Mouse (Mus musculus): ENCODE results near the gene Sart1. TPM values are rescaled to one million over a fixed set of nuclear protein-coding genes. Genes with fewer than 3 reads are reported as not detected.
A peak's percentile ranks its signal among the peaks of the same experiment; 100 is the strongest.

Sart1 gene
- polyA plus RNA-seq, 1 experiment from 2014 or later, result 74.8 TPM

DNA sequence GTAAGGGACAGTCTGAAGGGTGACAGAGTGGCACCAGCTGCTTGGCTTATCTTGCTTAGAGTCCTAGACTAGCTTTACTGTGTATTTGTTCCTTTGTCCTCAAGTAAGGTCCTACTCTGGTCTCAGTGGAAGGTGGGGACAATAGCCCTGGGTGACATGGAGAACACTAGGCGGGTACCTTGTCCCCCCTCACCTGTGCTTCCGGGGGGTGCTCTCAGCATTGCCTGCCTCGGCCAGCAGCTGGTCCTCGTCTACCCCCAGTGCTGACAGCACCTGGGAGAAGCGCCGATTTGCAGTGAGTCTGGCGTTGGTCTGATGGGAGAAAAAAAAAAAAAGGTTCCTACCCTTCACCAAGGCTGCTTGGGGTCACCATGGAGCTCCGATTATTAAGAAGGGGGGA is 1.9 kb upstream of the Sart1 start:
- H3K27ac ChIP-seq, result peak overlapping the region; percentile 67
- H3K9ac ChIP-seq, result peak overlapping the region; percentile 3; the same call in 1 of the 2 replicates

DNA sequence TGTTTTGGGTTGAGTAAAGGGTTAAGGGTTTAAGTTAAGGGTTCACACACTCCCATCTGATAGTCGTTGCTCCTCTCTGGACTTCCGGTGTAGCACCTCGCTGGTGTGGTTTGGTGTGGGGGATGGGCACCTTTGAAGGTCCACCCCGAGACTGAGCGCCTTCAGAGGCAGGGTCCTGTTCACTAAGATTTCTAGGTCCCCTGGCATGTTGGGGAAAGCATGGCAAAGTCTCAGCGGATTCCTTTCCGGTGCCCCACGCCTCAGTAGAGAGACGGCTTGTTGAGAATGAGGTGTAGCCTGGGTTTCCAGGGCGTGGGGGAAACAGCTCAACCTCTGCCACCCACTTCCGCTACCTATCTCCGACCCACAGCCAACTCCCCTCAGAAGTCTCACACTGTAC is 1.1 kb upstream of the Sart1 start:
- peak overlapping the region; percentile 62 for H3K4me2 ChIP-seq
- 14% methylated on average over 12 of the region's 12 CpGs for WGBS
- H3K4me3 ChIP-seq (replicated peaks), result peak overlapping the region; percentile 79
- H3K36me3 ChIP-seq, result peaks cover 12% of the 10 kb centered on the region
- peak overlapping the region; percentile 3; the same call in 1 of the 2 replicates for H3K9ac ChIP-seq
- no peaks in the 10 kb centered on the region for H3K9me3 ChIP-seq
- no peaks in the 10 kb centered on the region for H3K27me3 ChIP-seq (replicated peaks)
- peak overlapping the region; percentile 89 for H3K27ac ChIP-seq
- peaks cover 26% of the 10 kb centered on the region for H3K4me1 ChIP-seq
- no peak for ATAC-seq (ENCODE audit: insufficient read depth, low FRiP score, low read depth)

More for the DNA sequence above, 1.9 kb upstream of the Sart1 start:
- Histone ChIP-seq H3K9me3 (no peaks in the 10 kb centered on the region), H3K36me3 (peaks cover 4% of the 10 kb centered on the region; the same call in 1 of the 2 replicates), H3K4me1 (peaks cover 26% of the 10 kb centered on the region), H3K4me2 (peak overlapping the region; percentile 62), H3K27me3 (replicated peaks) (no peaks in the 10 kb centered on the region), H3K4me3 (replicated peaks) (peak overlapping the region; percentile 79)
- WGBS, result 47% methylated on average over 8 of the region's 8 CpGs
- ATAC-seq (ENCODE audit: insufficient read depth, low FRiP score, low read depth), result no peak

DNA sequence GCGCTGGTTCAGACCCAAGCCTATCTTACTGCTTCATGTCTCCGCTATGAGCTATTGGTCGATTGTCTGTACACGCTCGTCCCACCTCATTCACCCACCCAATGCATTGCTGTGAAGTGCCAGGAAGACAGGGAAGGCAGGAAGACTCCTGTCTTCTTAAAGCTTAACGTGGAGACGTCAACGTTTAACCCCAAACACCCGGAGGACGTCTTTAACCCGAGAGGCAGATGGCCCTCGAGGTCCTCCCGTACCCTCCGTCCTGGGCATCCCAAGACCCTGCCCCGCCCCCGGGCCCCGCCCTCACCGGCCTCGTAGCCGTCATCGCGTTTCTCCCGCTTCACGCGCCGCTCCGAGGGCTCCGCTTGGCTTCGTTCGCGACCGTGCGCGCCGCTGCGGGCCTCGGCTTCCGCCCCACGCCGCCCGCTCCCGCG is 477 bp downstream of the Sart1 start:
- H3K4me1 ChIP-seq, result peaks cover 26% of the 10 kb centered on the region
- no peaks in the 10 kb centered on the region for H3K27me3 ChIP-seq (replicated peaks)
- H3K9me3 ChIP-seq, result no peaks in the 10 kb centered on the region
- under 1% methylated on average over 42 of the region's 43 CpGs for WGBS
- H3K36me3 ChIP-seq, result peaks cover 28% of the 10 kb centered on the region
- peak overlapping the region; percentile 66 for H3K9ac ChIP-seq
- H3K4me2 ChIP-seq, result peak overlapping the region; percentile 72
- H3K4me3 ChIP-seq (replicated peaks), result peak overlapping the region; percentile 79
- ATAC-seq (ENCODE audit: insufficient read depth, low FRiP score, low read depth), result peak; percentile 25; the same call in 1 of the 2 replicates
- H3K27ac ChIP-seq, result peak overlapping the region; percentile 70

DNA sequence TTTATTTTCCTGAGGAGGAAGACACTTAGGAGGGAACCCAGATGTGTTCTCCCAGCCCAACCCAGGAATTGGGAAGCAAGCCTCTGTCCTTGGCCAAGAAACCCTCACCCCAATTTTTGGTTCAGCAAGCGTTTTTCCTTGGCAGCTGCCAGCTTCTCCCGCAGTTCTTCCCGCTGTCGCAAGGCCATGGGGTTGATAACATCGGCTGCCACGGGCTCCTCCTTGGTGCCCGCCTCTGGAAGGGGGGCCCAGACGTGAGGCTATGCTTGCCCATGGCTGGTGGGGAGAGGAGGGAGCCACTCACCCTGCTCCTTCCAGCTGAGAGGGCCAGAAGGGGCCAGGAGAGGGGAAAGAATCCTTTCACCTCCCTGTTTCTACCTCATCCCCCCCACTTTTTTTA is 3.8 kb downstream of the Sart1 start:
- Histone ChIP-seq H3K9me3 (no peaks in the 10 kb centered on the region), H3K4me2 (no peak overlapping the region), H3K27me3 (replicated peaks) (no peaks in the 10 kb centered on the region), H3K27ac (no peak overlapping the region), H3K9ac (no peak overlapping the region), H3K4me1 (peaks cover 19% of the 10 kb centered on the region), H3K4me3 (replicated peaks) (no peak overlapping the region), H3K36me3 (peaks cover 61% of the 10 kb centered on the region)
- 93% methylated on average over 8 of the region's 8 CpGs for WGBS
- no peak for ATAC-seq (ENCODE audit: insufficient read depth, low FRiP score, low read depth)

DNA sequence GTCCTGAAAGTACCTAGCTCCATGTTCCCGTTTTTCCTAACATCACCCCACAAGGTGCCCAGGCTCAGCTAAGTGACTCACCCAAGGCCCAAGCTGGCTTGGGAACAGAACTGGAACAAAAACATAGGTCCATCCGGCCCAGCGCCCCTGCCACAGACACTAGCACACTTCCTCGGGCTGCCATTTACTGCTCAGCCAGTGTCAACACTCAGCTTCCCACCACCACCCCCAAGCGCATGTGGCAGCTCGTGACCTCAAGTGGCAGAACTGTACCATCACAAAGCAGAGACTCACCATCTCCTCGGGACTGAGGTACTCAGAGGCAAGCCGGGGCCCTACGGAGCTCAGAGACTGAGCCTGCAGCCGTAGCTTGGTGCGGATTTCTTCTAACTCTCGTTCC is 5.2 kb downstream of the Sart1 start:
- H3K36me3 ChIP-seq, result peaks cover 72% of the 10 kb centered on the region
- no peak overlapping the region for H3K4me3 ChIP-seq (replicated peaks)
- H3K9me3 ChIP-seq, result no peaks in the 10 kb centered on the region
- WGBS, result 93% methylated on average over 12 of the region's 12 CpGs
- no peak overlapping the region for H3K4me2 ChIP-seq
- H3K27me3 ChIP-seq (replicated peaks), result no peaks in the 10 kb centered on the region
- peaks cover 17% of the 10 kb centered on the region; the same call in 1 of the 2 replicates for H3K4me1 ChIP-seq
- H3K27ac ChIP-seq, result no peak overlapping the region
- no peak overlapping the region for H3K9ac ChIP-seq
- no peak for ATAC-seq (ENCODE audit: insufficient read depth, low FRiP score, low read depth)

DNA sequence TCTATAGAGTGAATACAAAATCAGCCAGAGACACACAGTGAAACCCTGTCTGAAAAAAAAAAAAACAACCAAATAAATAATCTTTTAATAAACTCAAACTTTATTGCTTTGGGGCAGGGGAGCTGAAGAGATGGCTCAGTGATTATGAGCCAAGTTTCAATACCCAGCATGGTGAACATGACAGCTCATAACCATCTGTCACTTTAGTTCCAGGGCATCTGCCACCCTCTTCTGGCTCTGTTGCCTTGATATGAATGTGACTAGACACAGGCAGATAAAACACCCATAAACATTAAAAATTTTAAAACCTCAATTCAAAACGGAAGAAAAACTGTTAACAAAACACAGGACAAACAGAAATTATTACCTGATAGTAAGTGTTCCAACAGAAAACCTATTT is 11.1 kb downstream of the Sart1 start:
- no peaks in the 10 kb centered on the region for H3K27me3 ChIP-seq (replicated peaks)
- peaks cover 48% of the 10 kb centered on the region for H3K36me3 ChIP-seq
- no peak overlapping the region for H3K9ac ChIP-seq
- 91% methylated on average over 1 of the region's 1 CpGs for WGBS
- H3K4me2 ChIP-seq, result no peak overlapping the region
- no peak for ATAC-seq (ENCODE audit: insufficient read depth, low FRiP score, low read depth)
- no peak overlapping the region for H3K27ac ChIP-seq
- H3K4me1 ChIP-seq, result no peaks in the 10 kb centered on the region
- no peak overlapping the region for H3K4me3 ChIP-seq (replicated peaks)
- no peaks in the 10 kb centered on the region for H3K9me3 ChIP-seq

DNA sequence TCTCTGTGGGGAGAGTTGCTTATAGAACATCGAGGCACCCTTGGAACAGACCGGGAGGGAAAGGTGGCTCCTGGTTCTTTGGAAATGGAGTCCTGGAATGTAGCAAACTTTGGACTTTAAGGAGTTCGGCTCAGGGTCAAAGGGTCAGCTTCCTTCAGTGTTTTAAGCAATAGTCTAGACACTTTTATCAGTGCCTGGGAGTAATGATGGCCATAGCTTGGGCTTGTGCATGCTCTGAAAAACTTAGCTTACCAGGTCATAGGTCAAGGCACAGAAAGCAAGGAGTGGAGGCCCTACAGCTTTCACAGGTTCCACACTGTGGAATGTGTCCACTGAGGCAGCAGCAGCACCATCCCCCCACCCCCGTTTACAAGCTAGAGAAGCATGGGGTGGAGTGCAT is 13.8 kb downstream of the Sart1 start:
- ATAC-seq (ENCODE audit: insufficient read depth, low FRiP score, low read depth), result no peak; the same call in 1 of the 2 replicates
- H3K27ac ChIP-seq, result no peak overlapping the region
- no peak overlapping the region for H3K9ac ChIP-seq

DNA sequence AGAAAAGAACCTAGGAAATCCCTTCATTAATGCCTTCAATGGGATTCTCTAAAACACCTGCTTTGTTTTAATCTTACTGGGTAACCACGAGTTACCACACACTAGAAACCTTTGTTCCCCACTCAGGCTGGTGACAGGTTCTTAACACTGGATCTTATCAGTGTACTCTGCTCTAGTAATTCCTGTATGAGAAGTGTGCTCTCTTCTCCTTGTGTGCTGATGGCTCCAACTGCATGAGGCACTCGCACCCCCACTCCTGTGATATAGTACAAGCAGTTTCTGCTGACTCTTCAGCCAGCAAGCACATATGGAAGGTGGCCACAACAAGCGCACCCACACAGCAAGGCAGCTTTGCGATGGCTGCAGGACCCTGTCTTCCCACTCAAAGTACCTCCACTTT is 14.3 kb downstream of the Sart1 start:
- H3K36me3 ChIP-seq, result peaks cover 34% of the 10 kb centered on the region
- no peak overlapping the region for H3K9ac ChIP-seq
- WGBS, result 77% methylated on average over 4 of the region's 4 CpGs
- H3K27ac ChIP-seq, result no peak overlapping the region
- H3K4me3 ChIP-seq (replicated peaks), result no peak overlapping the region
- H3K4me1 ChIP-seq, result no peaks in the 10 kb centered on the region
- no peak overlapping the region for H3K4me2 ChIP-seq
- H3K9me3 ChIP-seq, result no peaks in the 10 kb centered on the region
- H3K27me3 ChIP-seq (replicated peaks), result no peaks in the 10 kb centered on the region
- no peak for ATAC-seq (ENCODE audit: insufficient read depth, low FRiP score, low read depth)

More for the DNA sequence above, 13.8 kb downstream of the Sart1 start:
- 67% methylated on average over 4 of the region's 4 CpGs for WGBS
- Histone ChIP-seq H3K9me3 (no peaks in the 10 kb centered on the region), H3K4me1 (no peaks in the 10 kb centered on the region), H3K27me3 (replicated peaks) (no peaks in the 10 kb centered on the region), H3K4me2 (no peak overlapping the region), H3K4me3 (replicated peaks) (no peak overlapping the region), H3K36me3 (peaks cover 38% of the 10 kb centered on the region)

DNA sequence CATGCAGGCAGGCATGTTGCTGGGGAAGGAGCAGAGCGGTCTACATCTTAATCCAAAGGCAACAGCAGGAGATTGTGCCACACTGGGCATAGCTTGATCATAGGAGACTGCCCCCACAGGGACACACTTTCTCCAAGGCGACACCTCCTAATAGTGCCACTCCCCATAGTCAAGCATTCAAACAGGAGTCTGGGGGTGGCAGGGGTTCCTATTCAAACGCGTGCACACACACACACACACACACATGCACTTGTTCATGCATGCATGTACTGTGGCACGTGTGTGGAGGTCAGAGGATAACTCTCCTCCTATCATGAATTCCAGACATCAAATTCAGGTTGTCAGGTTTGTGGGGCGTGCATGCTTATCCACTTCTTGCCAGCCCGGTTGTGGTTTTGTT is 15.8 kb downstream of the Sart1 start:
- peaks cover 22% of the 10 kb centered on the region for H3K36me3 ChIP-seq
- H3K27ac ChIP-seq, result no peak overlapping the region
- H3K4me1 ChIP-seq, result peaks cover 9% of the 10 kb centered on the region
- no peaks in the 10 kb centered on the region for H3K27me3 ChIP-seq (replicated peaks)
- no peaks in the 10 kb centered on the region for H3K9me3 ChIP-seq
- no peak overlapping the region for H3K4me3 ChIP-seq (replicated peaks)
- H3K4me2 ChIP-seq, result no peak overlapping the region
- H3K9ac ChIP-seq, result no peak overlapping the region
- WGBS, result 94% methylated on average over 7 of the region's 7 CpGs
- no peak for ATAC-seq (ENCODE audit: insufficient read depth, low FRiP score, low read depth)

DNA sequence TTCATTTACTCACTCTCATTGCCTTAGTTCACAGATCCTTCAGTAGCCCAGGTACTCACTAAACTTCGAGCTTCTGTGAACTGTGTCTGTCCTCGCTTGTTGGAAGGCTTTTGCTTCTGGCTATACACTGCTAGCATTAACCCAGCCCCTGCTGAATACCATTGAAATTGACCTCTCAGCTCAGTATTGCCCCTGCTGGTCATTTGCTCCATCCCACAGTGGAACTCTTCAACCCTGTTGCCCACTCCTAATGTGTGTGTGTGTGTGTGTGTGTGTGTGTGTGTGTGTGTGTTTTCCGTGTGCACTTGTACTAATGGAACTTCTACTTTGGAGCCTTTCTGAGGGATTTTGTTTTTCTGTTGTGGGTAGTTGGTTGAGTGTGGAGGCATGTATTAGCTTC is 17.6 kb downstream of the Sart1 start:
- no peak overlapping the region for H3K4me2 ChIP-seq
- no peak overlapping the region for H3K9ac ChIP-seq
- no peak for ATAC-seq (ENCODE audit: insufficient read depth, low FRiP score, low read depth)
- no peaks in the 10 kb centered on the region for H3K27me3 ChIP-seq (replicated peaks)
- H3K36me3 ChIP-seq, result peaks cover 22% of the 10 kb centered on the region
- 81% methylated on average over 3 of the region's 3 CpGs for WGBS
- no peak overlapping the region for H3K27ac ChIP-seq
- no peak overlapping the region for H3K4me3 ChIP-seq (replicated peaks)
- peaks cover 12% of the 10 kb centered on the region for H3K4me1 ChIP-seq
- H3K9me3 ChIP-seq, result no peaks in the 10 kb centered on the region

DNA sequence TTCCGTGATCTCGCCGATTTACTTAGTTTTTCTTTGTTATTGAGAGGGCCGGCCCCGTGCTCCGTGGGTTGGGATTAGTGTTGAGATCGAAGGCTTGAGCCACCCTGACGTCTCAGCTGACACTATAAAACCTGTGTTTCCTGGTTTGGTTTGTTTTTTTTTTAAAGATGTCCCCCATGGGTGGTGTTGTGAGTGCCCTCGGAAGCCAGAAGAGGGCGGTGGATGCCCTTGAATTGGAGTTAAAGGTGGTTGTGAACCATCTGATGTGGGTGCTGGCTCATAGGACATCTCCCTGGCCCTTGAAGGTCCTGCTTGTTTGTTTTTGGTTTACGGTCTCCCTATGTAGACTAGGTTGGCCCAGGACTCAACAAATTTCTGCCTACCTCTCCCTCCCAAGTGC is 21.0 kb downstream of the Sart1 start:
- peak overlapping the region; percentile 98 for H3K27ac ChIP-seq

DNA sequence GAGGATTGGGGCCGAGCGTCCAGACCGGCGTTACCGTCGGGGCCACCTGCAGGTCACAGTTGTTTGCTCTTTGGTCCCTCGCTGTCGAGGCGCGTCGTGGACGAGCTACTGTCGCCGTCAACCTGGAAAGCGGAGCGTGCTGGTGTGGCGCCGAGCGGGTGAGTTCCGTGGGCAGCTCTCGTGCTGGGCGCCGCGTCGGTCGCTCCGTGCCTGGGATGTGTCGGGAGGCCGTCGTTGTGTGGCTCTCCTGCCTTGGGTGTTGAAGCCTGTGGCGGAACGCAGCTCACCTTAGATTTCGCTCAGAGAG is 21.5 kb downstream of the Sart1 start, which contains the start of gene Banf1:
Banf1 (minus strand) TSS at position 116 of the 307 bp plus-strand sequence.
- H3K9me3 ChIP-seq, result no peaks in the 10 kb centered on the region
- WGBS, result 0% methylated on average over 33 of the region's 33 CpGs
- peak within 1 kb of the TSS; percentile 87 for H3K4me3 ChIP-seq (replicated peaks)
- H3K4me1 ChIP-seq, result peaks cover 21% of the 10 kb centered on the region
- peak within 1 kb of the TSS; percentile 90 for H3K4me2 ChIP-seq
- H3K27ac ChIP-seq, result peak within 1 kb of the TSS; percentile 98
- peak within 1 kb of the TSS; percentile 89 for H3K9ac ChIP-seq
- ATAC-seq (ENCODE audit: insufficient read depth, low FRiP score, low read depth), result 0 out of 2 replicates have a peak, but pooled peaks have one; percentile 1
- H3K36me3 ChIP-seq, result peaks cover 33% of the 10 kb centered on the region
- H3K27me3 ChIP-seq (replicated peaks), result no peaks in the 10 kb centered on the region

More for the DNA sequence above, 21.0 kb downstream of the Sart1 start:
- ATAC-seq (ENCODE audit: insufficient read depth, low FRiP score, low read depth), result no peak
- 8% methylated on average over 11 of the region's 11 CpGs for WGBS
- Histone ChIP-seq H3K4me2 (peak overlapping the region; percentile 90), H3K4me1 (peaks cover 21% of the 10 kb centered on the region), H3K9me3 (no peaks in the 10 kb centered on the region), H3K4me3 (replicated peaks) (peak overlapping the region; percentile 87), H3K36me3 (peaks cover 37% of the 10 kb centered on the region), H3K9ac (peak overlapping the region; percentile 89), H3K27me3 (replicated peaks) (no peaks in the 10 kb centered on the region)
